Mouse (Mus musculus) T-helper 2 cell (primary cell): ENCODE measurements at regions not wholly inside any gene's neighbourhood (a gene's known extent, or its start where the extent isn't known, plus 50 kb on each side); places are given as distances from the start of the nearest gene placed in this dataset.

ENCODE experiments used
- in situ Hi-C: fragments of 300-600 bp; cut with MboI, MseI; formaldehyde crosslinking; loops from one replicate; pipeline ENCODE4 v1.15.1; 2025; ENCODE audit warnings: high pct_unique_total_duplicates

DNA sequence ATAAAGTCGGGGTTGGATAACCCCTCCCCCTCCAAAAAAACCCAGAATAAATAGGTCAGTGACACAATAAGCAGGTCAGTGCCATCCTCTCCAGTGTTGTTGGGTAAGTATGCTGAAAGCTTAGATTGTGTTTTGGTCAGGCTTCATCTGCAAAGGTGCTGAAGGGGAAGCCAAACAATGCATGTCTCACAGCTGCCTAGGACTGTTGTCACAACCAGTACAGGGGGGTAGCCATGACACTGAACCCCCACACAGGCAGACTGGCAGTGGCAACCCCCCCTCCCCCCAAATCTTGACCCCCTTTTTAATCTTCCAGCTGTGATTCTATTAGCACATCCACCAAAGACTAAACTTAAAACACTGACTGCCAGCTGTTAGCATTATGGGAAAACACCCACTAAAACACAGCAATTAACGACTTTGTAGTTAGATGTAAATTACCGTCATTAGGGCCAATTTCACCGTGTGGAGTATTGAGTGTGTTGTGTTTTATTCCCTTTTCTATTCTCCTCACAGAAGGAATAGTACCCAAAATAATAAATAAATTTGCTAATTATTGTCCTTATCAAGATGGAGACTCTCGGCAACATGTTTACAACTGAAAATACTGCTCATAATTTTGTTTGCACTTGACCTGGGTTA is 105.5 kb upstream of the Ufm1 start:
- in situ Hi-C loops, result loop anchor here (25.0 kb wide), 1 partner anchor 643 kb away; no protein-coding TSS in a partner anchor

DNA sequence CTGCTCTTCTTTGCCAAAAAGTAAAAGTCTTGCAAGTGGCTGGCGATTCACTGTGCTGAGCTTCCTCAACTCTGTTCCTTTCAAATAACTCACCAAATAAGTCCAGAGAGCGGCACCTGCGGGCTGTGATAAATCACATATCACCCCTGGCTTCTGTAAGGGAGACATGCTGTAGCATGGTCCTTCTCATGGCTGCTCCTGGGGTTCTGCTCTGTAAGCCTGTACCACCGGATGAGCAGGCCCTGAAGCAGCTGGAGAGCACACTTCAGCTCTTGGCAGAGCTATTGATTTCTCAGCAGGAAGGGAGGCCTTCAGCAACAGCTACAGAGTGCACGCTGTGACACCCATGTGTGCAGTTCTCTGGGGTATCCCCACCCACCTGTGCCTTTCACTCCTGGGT is 101.5 kb upstream of the Ufm1 start:
- in situ Hi-C loops, result loop anchor here (25.0 kb wide), 1 partner anchor 647 kb away; no protein-coding TSS in a partner anchor

DNA sequence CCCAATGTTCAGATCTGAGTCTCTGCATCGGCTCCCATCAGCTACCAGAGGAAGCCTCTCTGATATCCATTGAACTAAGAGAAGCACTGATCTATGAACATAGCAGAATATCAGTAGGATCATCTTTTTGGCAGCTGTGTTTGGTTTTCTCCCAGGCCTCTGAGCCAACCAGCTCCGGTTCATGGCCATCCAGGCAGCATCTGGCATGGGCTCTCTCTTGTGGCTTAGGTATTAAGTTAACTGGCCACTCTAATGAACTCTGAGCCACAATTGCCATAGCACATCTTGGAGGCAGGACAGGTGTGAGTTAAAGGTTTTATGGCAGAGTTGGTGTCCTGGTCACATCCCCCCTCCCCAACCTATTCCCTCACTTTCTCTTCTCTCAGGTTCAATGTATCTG is 90.2 kb upstream of the Ufm1 start:
- in situ Hi-C loops, result loop anchor here (25.0 kb wide), 1 partner anchor 658 kb away; no protein-coding TSS in a partner anchor

DNA sequence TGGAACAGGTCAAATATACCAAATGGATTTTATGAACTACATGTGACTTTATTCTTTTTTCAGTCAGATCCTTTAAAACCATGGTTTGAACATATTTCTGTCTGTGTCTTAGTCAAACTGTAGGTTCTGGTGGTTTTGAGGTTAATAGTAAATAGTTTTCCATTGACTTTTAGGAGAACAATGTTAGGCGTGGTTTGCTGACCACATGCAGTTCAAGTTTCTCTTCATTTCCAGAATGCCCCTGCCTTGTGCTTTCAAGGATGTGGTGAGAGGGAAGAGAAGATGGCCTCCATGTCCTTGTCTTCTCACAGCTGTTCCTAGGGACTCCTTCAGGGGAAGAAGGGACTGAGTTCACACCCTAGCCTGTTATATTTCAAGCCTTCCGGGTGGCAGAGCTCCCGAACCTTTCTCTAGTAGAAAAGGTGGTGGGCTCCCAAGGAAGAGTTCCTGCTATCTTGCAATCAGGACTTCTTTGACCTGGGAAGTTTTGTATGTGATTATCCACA is 76.1 kb upstream of the Ufm1 start:
- in situ Hi-C loops, result no loop called here

DNA sequence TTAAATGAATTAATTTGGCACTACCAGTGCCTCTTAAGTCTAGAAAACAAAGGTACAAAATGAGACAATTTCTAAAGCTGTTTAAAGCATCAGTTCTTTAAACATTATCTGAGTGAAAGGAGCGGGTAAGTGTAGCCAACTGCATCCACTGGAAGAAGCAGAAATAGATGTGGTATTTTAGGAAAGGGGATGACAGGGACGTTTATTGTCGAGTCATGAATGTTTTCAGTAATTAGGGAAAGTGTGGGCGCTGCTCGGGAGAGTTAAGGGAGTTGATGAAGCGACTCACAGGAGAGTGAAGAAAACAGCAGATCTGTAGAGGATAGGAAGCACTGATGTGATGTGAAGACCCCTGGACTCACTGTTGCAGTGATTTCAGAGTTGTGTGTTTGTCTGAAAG is 68.1 kb upstream of the Ufm1 start:
- in situ Hi-C loops, result no loop called here

DNA sequence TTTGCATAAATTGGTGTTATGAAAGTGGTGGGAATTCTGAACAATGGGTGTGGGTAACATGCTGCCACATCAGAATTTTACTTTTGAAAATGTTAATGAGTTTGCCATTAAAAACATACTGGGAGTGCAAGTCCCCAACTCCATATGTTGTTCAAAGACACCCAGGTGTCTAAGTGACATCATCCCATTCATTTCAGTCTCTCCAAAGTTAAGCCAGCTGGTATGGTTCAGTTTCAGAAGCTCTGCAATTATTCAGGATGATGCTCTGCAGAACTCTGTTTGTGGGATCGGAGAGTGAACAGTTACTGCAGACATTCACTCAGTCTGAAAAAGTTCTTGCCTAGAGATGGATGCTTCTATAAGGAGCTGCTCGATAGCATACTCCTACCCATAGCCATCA is 56.3 kb upstream of the Ufm1 start:
- in situ Hi-C loops, result no loop called here

DNA sequence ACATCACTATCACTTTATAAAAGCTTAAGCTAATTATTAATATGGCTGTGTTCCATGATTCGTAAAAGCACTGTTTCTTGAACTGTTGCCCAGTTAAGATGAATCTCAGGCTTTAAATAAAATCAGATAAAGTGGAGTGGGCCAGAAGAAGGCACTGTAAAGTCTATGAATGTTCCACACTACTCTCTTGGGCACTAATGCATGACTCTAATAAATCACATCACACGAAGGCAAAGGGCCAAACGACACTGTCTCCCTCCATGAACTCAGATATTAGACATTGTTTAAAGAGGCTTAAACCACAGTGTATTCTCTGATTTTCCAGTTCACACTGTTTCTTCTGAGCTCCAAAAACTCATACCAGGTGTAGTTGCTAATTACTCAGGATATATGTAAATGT is 55.9 kb upstream of the Ufm1 start:
- in situ Hi-C loops, result no loop called here

DNA sequence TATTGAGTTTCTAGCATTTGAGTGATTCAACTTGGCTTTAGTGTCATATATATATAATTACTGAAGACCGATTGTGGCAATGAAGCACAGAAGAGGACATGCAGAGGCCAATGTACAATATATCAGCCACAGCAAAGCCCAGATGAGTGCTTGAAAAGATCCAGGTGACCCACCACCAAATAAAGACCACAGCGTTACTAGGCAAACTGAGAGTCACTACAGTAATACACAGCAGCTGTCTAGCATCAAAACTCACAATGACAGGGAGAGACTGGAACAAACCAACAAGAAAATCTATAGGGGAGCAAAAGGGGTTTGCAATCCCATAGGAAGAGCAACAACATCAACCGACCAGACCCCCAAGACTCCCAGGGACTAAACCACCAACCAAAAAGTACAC is 54.3 kb upstream of the Ufm1 start:
- in situ Hi-C loops, result no loop called here

DNA sequence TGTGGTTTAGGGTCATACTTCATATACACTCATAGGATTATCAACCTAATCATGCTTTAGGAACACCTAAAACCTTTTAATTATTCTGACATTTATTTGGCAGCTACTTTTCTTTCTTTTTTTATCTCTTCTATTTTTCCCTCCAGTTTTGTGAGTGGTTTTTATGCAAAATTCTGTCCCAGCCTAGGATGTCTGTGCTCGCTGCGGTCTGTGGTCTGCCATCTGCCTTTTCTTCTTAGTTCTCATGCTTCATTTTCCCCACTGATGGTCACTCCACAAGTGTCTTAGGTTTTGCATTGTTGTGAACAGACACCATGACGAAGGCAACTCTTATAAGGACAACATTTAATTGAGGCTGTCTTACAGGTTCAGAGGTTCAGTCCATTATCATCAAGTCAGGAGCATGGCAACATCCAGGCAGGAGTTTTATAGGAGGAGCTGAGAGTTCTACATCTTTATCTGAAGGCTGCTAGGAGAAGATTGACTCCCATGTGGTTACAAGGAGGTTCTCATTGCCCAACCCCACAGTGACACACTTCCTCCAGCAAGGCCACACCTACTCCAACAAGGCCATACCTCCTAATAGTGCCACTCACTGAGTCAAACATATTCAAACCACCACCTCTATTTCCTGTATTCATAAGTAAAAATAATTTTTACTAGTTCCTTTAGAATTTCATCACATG is 50.5 kb upstream of the Ufm1 start:
- in situ Hi-C loops, result no loop called here
